Mouse (Mus musculus): Measurements from ENCODE around the gene Mrps34. TPM values are rescaled to one million over a fixed set of nuclear protein-coding genes. Genes with fewer than 3 reads are reported as not detected.

Gene Mrps34
- polyA plus RNA-seq, 1 experiment from 2014 or later: 85.5 TPM

DNA sequence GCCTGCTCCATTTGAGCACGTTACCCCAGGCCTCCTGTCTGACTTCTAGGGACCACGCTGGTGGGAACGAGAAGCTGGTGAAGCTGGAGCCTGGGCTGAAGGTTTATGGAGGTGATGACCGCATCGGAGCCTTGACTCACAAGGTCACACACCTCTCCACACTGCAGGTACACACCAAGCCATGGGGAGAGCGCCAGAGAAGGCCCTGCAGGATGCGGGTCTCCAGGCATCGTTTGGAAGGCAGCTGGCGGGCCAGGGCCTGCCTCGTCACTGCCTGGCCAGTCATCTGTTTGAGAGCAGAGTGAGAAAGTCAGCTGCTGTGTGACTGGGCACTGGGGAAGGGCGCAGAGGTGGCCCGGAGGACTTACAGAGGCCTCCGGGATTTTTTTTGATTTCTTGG, 38.3 kb upstream of the Mrps34 start:
- H3K9me3 ChIP-seq (ENCODE audit: control insufficient read depth, low read length): no peaks in the 10 kb centered on the region
- WGBS: 94% methylated on average over 13 of the region's 13 CpGs
- peaks cover 1% of the 10 kb centered on the region for H3K4me1 ChIP-seq (ENCODE audit: control insufficient read depth, insufficient read depth, low read length)
- no peak overlapping the region for H3K4me3 ChIP-seq (ENCODE audit: low read depth, low read length)
- H3K27me3 ChIP-seq (ENCODE audit: control insufficient read depth, insufficient read depth, low read length): no peaks in the 10 kb centered on the region
- 0 out of 2 replicates have a peak, but pooled peaks cover 5% of the 10 kb centered on the region for H3K36me3 ChIP-seq (ENCODE audit: control insufficient read depth, insufficient read depth, low read length)
- no peak overlapping the region for H3K4me2 ChIP-seq (ENCODE audit: low read depth, low read length)
- no peak for ATAC-seq (ENCODE audit: low read depth)
- no peak overlapping the region for H3K9ac ChIP-seq (replicated peaks; ENCODE audit: low read depth, low read length)
- no peak overlapping the region for H3K27ac ChIP-seq (ENCODE audit: low read depth, low read length)

DNA sequence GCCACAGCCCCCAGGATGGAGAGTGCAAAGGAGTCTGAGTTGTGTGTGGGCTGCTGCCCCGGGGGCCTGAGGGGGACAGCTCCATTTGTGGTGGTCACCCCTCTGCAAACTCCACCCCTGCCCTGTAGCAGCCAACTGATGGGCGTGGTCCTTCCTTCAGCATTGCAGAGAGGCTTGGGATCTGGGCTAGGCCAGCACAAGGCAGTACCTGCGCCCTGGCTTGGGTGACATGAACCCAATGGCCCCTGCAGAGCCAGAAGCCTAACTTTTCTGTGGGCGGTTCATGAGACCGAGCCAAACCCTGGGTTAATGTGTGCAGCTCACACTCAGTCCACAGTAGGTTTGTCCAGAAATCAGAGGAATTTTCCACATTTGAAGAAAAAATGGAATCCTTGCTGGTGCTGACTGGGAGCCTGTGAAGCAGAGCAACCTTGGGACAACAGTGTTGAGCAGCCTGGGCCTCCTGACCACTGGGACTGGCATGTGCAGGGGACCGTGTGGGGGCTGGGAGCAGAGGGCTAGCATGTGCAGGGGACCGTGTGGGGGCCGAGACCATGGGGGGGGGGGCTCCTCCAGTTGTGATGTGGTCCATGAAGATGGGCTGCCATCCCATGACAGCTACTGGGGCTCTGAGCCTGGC, 37.0 kb upstream of the Mrps34 start:
- Histone ChIP-seq H3K27me3 (ENCODE audit: control insufficient read depth, insufficient read depth, low read length) (no peaks in the 10 kb centered on the region), H3K4me3 (ENCODE audit: low read depth, low read length) (no peak overlapping the region), H3K9ac (replicated peaks; ENCODE audit: low read depth, low read length) (no peak overlapping the region), H3K4me1 (ENCODE audit: control insufficient read depth, insufficient read depth, low read length) (no peaks in the 10 kb centered on the region), H3K4me2 (ENCODE audit: low read depth, low read length) (no peak overlapping the region), H3K9me3 (ENCODE audit: control insufficient read depth, low read length) (no peaks in the 10 kb centered on the region), H3K36me3 (ENCODE audit: control insufficient read depth, insufficient read depth, low read length) (peaks cover 9% of the 10 kb centered on the region; the same call in 1 of the 2 replicates), H3K27ac (ENCODE audit: low read depth, low read length) (no peak overlapping the region)
- ATAC-seq (ENCODE audit: low read depth): no peak
- 87% methylated on average over 8 of the region's 8 CpGs for whole genome bisulfite sequencing

DNA sequence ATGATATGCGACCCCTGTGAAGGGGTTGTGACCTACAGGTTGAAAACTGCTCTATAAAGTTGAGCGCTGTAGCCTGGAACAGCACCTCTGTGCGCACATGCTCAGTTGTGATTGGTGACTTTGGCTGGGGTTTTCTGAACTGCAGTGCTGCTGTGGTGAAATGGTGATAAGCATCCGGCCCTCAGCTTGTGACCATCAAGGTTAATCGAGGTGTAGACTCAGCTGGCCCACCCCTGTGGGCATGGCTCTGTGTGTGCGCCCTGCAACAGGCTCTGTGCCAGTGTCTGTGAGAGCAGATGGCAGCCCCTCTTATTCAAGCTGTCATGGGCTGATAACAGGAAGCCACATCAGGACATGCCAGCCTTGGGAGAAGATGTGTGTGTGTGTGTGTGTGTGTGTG, 35.9 kb upstream of the Mrps34 start:
- Histone ChIP-seq H3K4me2 (ENCODE audit: low read depth, low read length) (no peak overlapping the region), H3K4me3 (ENCODE audit: low read depth, low read length) (no peak overlapping the region), H3K4me1 (ENCODE audit: control insufficient read depth, insufficient read depth, low read length) (no peaks in the 10 kb centered on the region), H3K36me3 (ENCODE audit: control insufficient read depth, insufficient read depth, low read length) (peaks cover 9% of the 10 kb centered on the region; the same call in 1 of the 2 replicates), H3K27ac (ENCODE audit: low read depth, low read length) (no peak overlapping the region), H3K9ac (replicated peaks; ENCODE audit: low read depth, low read length) (no peak overlapping the region), H3K9me3 (ENCODE audit: control insufficient read depth, low read length) (no peaks in the 10 kb centered on the region), H3K27me3 (ENCODE audit: control insufficient read depth, insufficient read depth, low read length) (no peaks in the 10 kb centered on the region)
- WGBS: 84% methylated on average over 6 of the region's 6 CpGs
- no peak for ATAC-seq (ENCODE audit: low read depth)

DNA sequence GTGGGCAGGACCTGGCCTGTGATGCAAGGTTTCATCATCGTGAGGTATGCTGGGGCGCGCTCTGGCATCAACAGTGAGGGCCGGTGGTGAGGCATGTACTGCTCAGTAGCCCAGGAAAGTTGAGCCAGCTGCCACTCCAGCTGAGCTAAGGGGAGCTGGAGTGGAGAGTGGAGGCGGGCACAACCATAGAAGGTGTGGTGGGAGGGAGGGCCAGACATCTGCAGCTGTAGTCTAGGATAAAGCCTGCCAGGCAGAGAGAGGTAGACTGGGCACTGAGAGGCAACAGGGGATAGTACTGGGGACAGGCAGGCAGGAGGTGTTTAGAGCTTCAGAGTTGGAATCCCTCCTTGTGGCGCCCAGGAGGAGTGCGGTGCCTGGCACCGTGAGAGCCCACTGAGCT, 34.8 kb upstream of the Mrps34 start:
- H3K4me1 ChIP-seq (ENCODE audit: control insufficient read depth, insufficient read depth, low read length): no peaks in the 10 kb centered on the region
- 91% methylated on average over 8 of the region's 8 CpGs for WGBS
- H3K4me3 ChIP-seq (ENCODE audit: low read depth, low read length): no peak overlapping the region
- no peaks in the 10 kb centered on the region for H3K27me3 ChIP-seq (ENCODE audit: control insufficient read depth, insufficient read depth, low read length)
- no peaks in the 10 kb centered on the region for H3K9me3 ChIP-seq (ENCODE audit: control insufficient read depth, low read length)
- H3K27ac ChIP-seq (ENCODE audit: low read depth, low read length): no peak overlapping the region
- H3K36me3 ChIP-seq (ENCODE audit: control insufficient read depth, insufficient read depth, low read length): peaks cover 14% of the 10 kb centered on the region; the same call in 1 of the 2 replicates
- H3K4me2 ChIP-seq (ENCODE audit: low read depth, low read length): no peak overlapping the region
- H3K9ac ChIP-seq (replicated peaks; ENCODE audit: low read depth, low read length): no peak overlapping the region
- no peak for ATAC-seq (ENCODE audit: low read depth)

DNA sequence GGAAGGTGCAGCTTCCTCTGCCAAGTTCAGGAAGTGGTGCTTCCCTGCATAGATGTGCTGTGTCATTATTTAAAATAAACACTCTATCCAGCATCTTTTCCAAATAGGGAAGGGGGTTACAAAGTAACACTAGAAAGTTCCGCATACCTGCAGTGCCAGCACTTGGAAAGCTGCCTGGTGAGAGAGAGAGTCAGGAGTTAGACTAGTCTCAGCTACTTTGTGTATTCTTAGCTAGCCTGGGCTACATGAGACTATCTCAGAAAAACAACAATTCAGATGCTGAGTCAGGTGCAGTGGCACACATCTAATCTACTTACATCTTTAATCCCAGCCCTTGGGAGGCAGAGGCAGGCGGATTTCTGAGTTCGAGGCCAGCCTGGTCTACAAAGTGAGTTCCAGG, 33.1 kb upstream of the Mrps34 start:
- 93% methylated on average over 3 of the region's 3 CpGs for WGBS
- ATAC-seq (ENCODE audit: low read depth): no peak
- Histone ChIP-seq H3K4me1 (ENCODE audit: control insufficient read depth, insufficient read depth, low read length) (no peaks in the 10 kb centered on the region), H3K4me3 (ENCODE audit: low read depth, low read length) (no peak overlapping the region), H3K36me3 (ENCODE audit: control insufficient read depth, insufficient read depth, low read length) (peaks cover 18% of the 10 kb centered on the region; the same call in 1 of the 2 replicates), H3K27ac (ENCODE audit: low read depth, low read length) (no peak overlapping the region), H3K9me3 (ENCODE audit: control insufficient read depth, low read length) (no peaks in the 10 kb centered on the region), H3K4me2 (ENCODE audit: low read depth, low read length) (no peak overlapping the region), H3K27me3 (ENCODE audit: control insufficient read depth, insufficient read depth, low read length) (no peaks in the 10 kb centered on the region), H3K9ac (replicated peaks; ENCODE audit: low read depth, low read length) (no peak overlapping the region)

DNA sequence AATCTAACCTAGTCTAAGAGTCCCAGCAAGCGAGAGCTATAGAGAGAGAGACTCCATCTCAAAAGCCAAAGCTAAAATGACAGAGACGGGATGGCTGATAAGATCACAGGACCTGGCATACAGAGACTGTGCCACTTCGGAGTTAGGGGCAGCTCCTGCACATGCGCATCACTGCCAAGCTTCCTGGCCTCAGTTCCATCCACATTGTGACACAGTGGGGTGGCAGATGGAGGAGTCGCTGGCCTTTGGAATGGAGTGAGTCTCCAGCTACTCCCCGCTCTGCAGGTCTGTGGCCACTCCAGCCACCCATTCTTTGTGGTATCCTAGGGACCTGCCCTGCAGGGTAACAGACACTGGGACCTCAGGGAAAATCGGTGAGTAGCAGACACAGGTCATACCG, 29.1 kb upstream of the Mrps34 start, which contains the start of gene Igfals:
Gene Igfals (plus strand): TSS at position 222 of the 400 bp plus-strand sequence.
- Histone ChIP-seq H3K9ac (replicated peaks; ENCODE audit: low read depth, low read length) (no peak within 1 kb of the TSS), H3K4me1 (ENCODE audit: control insufficient read depth, insufficient read depth, low read length) (no peaks in the 10 kb centered on the region), H3K27me3 (ENCODE audit: control insufficient read depth, insufficient read depth, low read length) (no peaks in the 10 kb centered on the region), H3K9me3 (ENCODE audit: control insufficient read depth, low read length) (no peaks in the 10 kb centered on the region), H3K4me2 (ENCODE audit: low read depth, low read length) (no peak within 1 kb of the TSS), H3K27ac (ENCODE audit: low read depth, low read length) (no peak within 1 kb of the TSS), H3K36me3 (ENCODE audit: control insufficient read depth, insufficient read depth, low read length) (peaks cover 13% of the 10 kb centered on the region; the same call in 1 of the 2 replicates), H3K4me3 (ENCODE audit: low read depth, low read length) (no peak within 1 kb of the TSS)
- 87% methylated on average over 8 of the region's 8 CpGs for WGBS
- ATAC-seq (ENCODE audit: low read depth): no peak

DNA sequence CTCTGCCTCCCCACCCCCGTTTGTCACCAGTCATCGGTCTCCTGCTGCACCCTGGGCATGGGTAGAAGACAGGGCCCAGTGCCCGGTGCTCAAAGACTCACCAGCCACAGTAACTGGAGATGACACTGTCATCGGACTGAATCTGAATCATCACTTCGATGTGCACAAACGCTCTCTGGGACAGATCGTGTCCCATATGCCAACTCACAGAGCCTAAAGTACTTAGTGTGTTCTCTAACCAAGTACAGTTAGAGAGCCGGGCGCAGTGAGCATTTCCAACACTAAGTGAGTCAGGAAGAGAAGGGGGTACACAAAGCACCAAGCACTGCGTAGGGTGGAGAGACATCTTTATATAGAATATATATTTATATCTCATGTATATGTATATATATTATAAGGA, 27.0 kb upstream of the Mrps34 start:
- WGBS: 95% methylated on average over 10 of the region's 10 CpGs
- Histone ChIP-seq H3K4me3 (ENCODE audit: low read depth, low read length) (no peak overlapping the region), H3K4me2 (ENCODE audit: low read depth, low read length) (no peak overlapping the region), H3K36me3 (ENCODE audit: control insufficient read depth, insufficient read depth, low read length) (peaks cover 9% of the 10 kb centered on the region; the same call in 1 of the 2 replicates), H3K4me1 (ENCODE audit: control insufficient read depth, insufficient read depth, low read length) (no peaks in the 10 kb centered on the region), H3K27me3 (ENCODE audit: control insufficient read depth, insufficient read depth, low read length) (no peaks in the 10 kb centered on the region), H3K27ac (ENCODE audit: low read depth, low read length) (no peak overlapping the region), H3K9ac (replicated peaks; ENCODE audit: low read depth, low read length) (no peak overlapping the region), H3K9me3 (ENCODE audit: control insufficient read depth, low read length) (no peaks in the 10 kb centered on the region)
- no peak for ATAC-seq (ENCODE audit: low read depth)

DNA sequence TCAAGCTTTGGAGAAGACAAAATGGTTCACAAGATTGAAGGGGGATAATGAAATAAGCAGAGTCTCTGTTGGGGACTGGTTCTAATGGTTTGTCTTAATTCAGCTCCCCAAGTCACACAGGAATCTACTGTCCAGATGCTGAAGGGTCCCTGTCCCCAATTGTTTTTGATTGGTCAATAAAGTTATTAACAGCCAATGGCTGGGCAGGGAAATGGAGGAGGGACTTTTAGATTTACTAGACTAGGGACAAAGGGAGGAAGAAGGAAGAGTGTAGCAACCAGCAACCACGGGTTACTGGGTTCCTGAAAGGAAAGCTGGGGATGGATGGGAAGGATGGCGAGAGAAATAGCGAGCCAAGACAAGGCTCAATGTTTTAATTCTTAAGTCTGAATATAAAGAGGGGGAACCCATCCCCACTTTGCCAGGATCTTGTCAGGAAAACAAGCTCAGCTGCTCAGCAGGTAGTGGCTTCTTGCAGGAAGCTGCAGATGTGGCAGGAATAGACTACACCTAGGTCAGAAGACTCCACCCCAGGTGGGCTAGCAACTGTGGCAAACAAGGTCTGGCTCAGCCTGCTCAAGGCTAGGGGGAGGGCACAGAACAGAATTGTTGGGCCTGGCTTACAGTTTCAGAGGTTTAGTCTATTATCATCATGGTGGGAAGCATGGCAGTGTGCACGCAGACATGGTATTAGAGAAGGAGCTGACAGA, 21.1 kb upstream of the Mrps34 start:
- H3K4me1 ChIP-seq (ENCODE audit: control insufficient read depth, insufficient read depth, low read length): no peaks in the 10 kb centered on the region
- H3K4me3 ChIP-seq (ENCODE audit: low read depth, low read length): no peak overlapping the region
- ATAC-seq (ENCODE audit: low read depth): no peak
- H3K27ac ChIP-seq (ENCODE audit: low read depth, low read length): no peak overlapping the region
- no peaks in the 10 kb centered on the region for H3K36me3 ChIP-seq (ENCODE audit: control insufficient read depth, insufficient read depth, low read length)
- no peak overlapping the region for H3K4me2 ChIP-seq (ENCODE audit: low read depth, low read length)
- H3K27me3 ChIP-seq (ENCODE audit: control insufficient read depth, insufficient read depth, low read length): no peaks in the 10 kb centered on the region
- no peak overlapping the region for H3K9ac ChIP-seq (replicated peaks; ENCODE audit: low read depth, low read length)
- 50% methylated on average over 4 of the region's 4 CpGs for WGBS
- H3K9me3 ChIP-seq (ENCODE audit: control insufficient read depth, low read length): no peaks in the 10 kb centered on the region

DNA sequence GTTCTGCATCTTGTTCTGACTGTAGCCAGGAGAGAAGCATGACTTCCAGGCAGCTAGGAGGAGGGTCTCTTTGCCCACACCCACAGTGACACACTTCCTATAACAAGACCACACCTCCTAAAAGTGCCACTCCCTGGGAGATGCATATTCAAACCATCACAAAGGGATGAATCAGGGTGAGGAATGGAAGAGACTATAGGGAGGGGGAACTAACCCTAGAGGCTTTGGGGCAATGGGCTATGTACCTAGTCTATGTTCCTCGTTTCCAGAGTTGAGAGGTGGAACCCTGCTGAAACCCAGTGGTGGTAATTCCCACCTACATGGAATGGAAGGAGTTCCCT, 20.5 kb upstream of the Mrps34 start:
- H3K9ac ChIP-seq (replicated peaks; ENCODE audit: low read depth, low read length): no peak overlapping the region
- no peak overlapping the region for H3K27ac ChIP-seq (ENCODE audit: low read depth, low read length)
- no peaks in the 10 kb centered on the region for H3K4me1 ChIP-seq (ENCODE audit: control insufficient read depth, insufficient read depth, low read length)
- no peak for ATAC-seq (ENCODE audit: low read depth)
- 35% methylated on average over 1 of the region's 1 CpGs for WGBS
- no peak overlapping the region for H3K4me2 ChIP-seq (ENCODE audit: low read depth, low read length)
- no peak overlapping the region for H3K4me3 ChIP-seq (ENCODE audit: low read depth, low read length)
- H3K9me3 ChIP-seq (ENCODE audit: control insufficient read depth, low read length): no peaks in the 10 kb centered on the region
- no peaks in the 10 kb centered on the region for H3K27me3 ChIP-seq (ENCODE audit: control insufficient read depth, insufficient read depth, low read length)
- H3K36me3 ChIP-seq (ENCODE audit: control insufficient read depth, insufficient read depth, low read length): no peaks in the 10 kb centered on the region

All from neural tube, embryonic 14.5 days (tissue).